Mouse (Mus musculus): Measurements from ENCODE around the gene Mif.

GRCm38 (mm10) chr10:75830275-75830670 lies 29.8 kb downstream of the Mif start:
- no peak for TF ChIP-seq CTCF (IDR thresholded peaks at IDR 0.05; ENCODE audit: low read depth, low read length)
- TF ChIP-seq GATA1 (IDR thresholded peaks at IDR 0.05; ENCODE audit: borderline replicate concordance, low read length) = no peak
- TF ChIP-seq GATA2 (IDR thresholded peaks at IDR 0.05; ENCODE audit: borderline replicate concordance, low read depth, low read length) = no peak
- TF ChIP-seq TAL1 (conservative IDR thresholded peaks at IDR 0.05; ENCODE audit: low read depth, low read length) = no peak
- no peak for TF ChIP-seq POLR2AphosphoS5 (IDR thresholded peaks at IDR 0.05; ENCODE audit: insufficient replicate concordance, low read depth, low read length)
